Mouse (Mus musculus) erythroblast, embryonic 14.5 days (primary cell): ENCODE data around the gene Lat2.

ENCODE experiments used
- GATA1 ChIP-seq: IDR thresholded peaks from 2 replicates; pipeline ENCODE4 v1.6.1; 2012; ENCODE audit warnings: low read length, inconsistent platforms, mixed read lengths
- TAL1 ChIP-seq: IDR thresholded peaks from 3 replicates; pipeline ENCODE4 v1.6.1; 2012; ENCODE audit warnings: low read length, inconsistent platforms, mixed read lengths

GRCm38 (mm10) chr5:134579135-134579534, 35.7 kb downstream of the Lat2 start:
- TF ChIP-seq GATA1 = no peak
- TF ChIP-seq TAL1 = no peak
